In genomic region chr8:54393466-54394197, GRCm38 (mm10) we compare ENCODE assay signal across 13 mouse cellular contexts.
A peak's percentile ranks its signal among the peaks of the same experiment; 100 is the strongest.
DNase-seq lines count a peak whose midpoint lies in the region; ATAC-seq and TF ChIP-seq lines count a peak whose summit lies in the region.
"Had no signal": no experiment of that assay in that cellular context is flagged by ENCODE, and none has a peak within 500 bp of the region (broad histone marks: within the 10 kb centered on the region; RNA-seq: fewer than 3 reads in every experiment).

No protein-coding gene starts in this region.

- H3K27me3 ChIP-seq in heart, embryonic 16.5 days (ENCODE audit: control insufficient read depth, insufficient read depth, low read length): no peaks in the 10 kb centered on the region
- no peaks in the 10 kb centered on the region for H3K27me3 ChIP-seq in midbrain, postnatal 0 days (ENCODE audit: insufficient read depth, low read length)
- no peaks in the 10 kb centered on the region for H3K27me3 ChIP-seq in forebrain, embryonic 16.5 days (replicated peaks; ENCODE audit: control insufficient read depth, insufficient read depth, low read length)
- H3K27me3 ChIP-seq: forebrain, embryonic 15.5 days; limb, embryonic 15.5 days; megakaryocyte, embryonic 14.5 days had no signal

- no peak overlapping the region for H3K4me3 ChIP-seq in lung, adult 2 months (replicated peaks; ENCODE audit: extremely low read depth, low read depth, low read length)
- H3K4me3 ChIP-seq in heart, embryonic 16.5 days (ENCODE audit: low read length): no peak overlapping the region
- no peak overlapping the region for H3K4me3 ChIP-seq in midbrain, postnatal 0 days (ENCODE audit: low read depth, low read length)
- no peak overlapping the region for H3K4me3 ChIP-seq in forebrain, embryonic 16.5 days (replicated peaks; ENCODE audit: low read length)
- H3K4me3 ChIP-seq: forebrain, embryonic 15.5 days; limb, embryonic 15.5 days; megakaryocyte, embryonic 14.5 days had no signal

- 44% methylated on average over 12 of the region's 12 CpGs for WGBS in lung, adult 2 months
- WGBS in heart, embryonic 16.5 days: 31% methylated on average over 12 of the region's 12 CpGs
- WGBS in midbrain, postnatal 0 days: 93% methylated on average over 12 of the region's 12 CpGs
- WGBS in forebrain, embryonic 16.5 days: 93% methylated on average over 12 of the region's 12 CpGs

- H3K27ac ChIP-seq in heart, embryonic 16.5 days (ENCODE audit: low read length): no peak overlapping the region
- H3K27ac ChIP-seq in midbrain, postnatal 0 days (ENCODE audit: low read depth, low read length): no peak overlapping the region
- H3K27ac ChIP-seq in forebrain, embryonic 16.5 days (ENCODE audit: low read length): no peak overlapping the region
- H3K27ac ChIP-seq: forebrain, embryonic 15.5 days; limb, embryonic 15.5 days had no signal

- no peak for TF ChIP-seq POLR2A in lung, adult 2 months (IDR thresholded peaks at IDR 0.05; ENCODE audit: borderline replicate concordance, extremely low read depth, low read depth, low read length)

- peak; percentile 55 to 65 for DNase-seq in lung, adult 18-20 months
- DNase-seq in lung, adult 2 months: no peak
- peak; percentile 21 for DNase-seq in kidney, postnatal 14 days
- peak; percentile 28 to 54 for DNase-seq in lung, postnatal 4 days
- DNase-seq in left cerebral cortex, adult 11 months (ENCODE audit: low spot score): no peak
- no peak for DNase-seq in midbrain, postnatal 0 days (ENCODE audit: low spot score)
- DNase-seq: cerebellum, postnatal 36 days; gastrocnemius, postnatal 14 days had no signal

- H3K36me3 ChIP-seq in heart, embryonic 16.5 days (ENCODE audit: control insufficient read depth, insufficient read depth): no peaks in the 10 kb centered on the region
- H3K36me3 ChIP-seq in midbrain, postnatal 0 days (ENCODE audit: insufficient read depth, low read length): no peaks in the 10 kb centered on the region
- no peaks in the 10 kb centered on the region for H3K36me3 ChIP-seq in forebrain, embryonic 16.5 days (ENCODE audit: control insufficient read depth, insufficient read depth)
- H3K36me3 ChIP-seq: forebrain, embryonic 15.5 days; limb, embryonic 15.5 days had no signal

- H3K9me3 ChIP-seq in heart, embryonic 16.5 days (replicated peaks; ENCODE audit: control insufficient read depth, low read length): no peaks in the 10 kb centered on the region
- H3K9me3 ChIP-seq in midbrain, postnatal 0 days (ENCODE audit: low read length): no peaks in the 10 kb centered on the region
- no peaks in the 10 kb centered on the region for H3K9me3 ChIP-seq in forebrain, embryonic 16.5 days (ENCODE audit: control insufficient read depth, low read length)
- H3K9me3 ChIP-seq: forebrain, embryonic 15.5 days; limb, embryonic 15.5 days had no signal

- peak; percentile 84 for ATAC-seq in heart, embryonic 16.5 days (replicated peaks; ENCODE audit: extremely low read depth, insufficient read depth, low FRiP score)
- no peak for ATAC-seq in midbrain, postnatal 0 days (ENCODE audit: low FRiP score)
- no peak for ATAC-seq in forebrain, embryonic 16.5 days
- ATAC-seq: forebrain, embryonic 15.5 days had no signal

- H3K4me2 ChIP-seq in heart, embryonic 16.5 days (ENCODE audit: low read depth, low read length): peak overlapping the region; percentile 19; the same call in 1 of the 2 replicates
- no peak overlapping the region for H3K4me2 ChIP-seq in midbrain, postnatal 0 days (ENCODE audit: low read depth, low read length, poor library complexity, severe bottlenecking)
- H3K4me2 ChIP-seq in forebrain, embryonic 16.5 days (ENCODE audit: low read length): no peak overlapping the region
- H3K4me2 ChIP-seq: forebrain, embryonic 15.5 days; limb, embryonic 15.5 days had no signal

- H3K4me1 ChIP-seq in lung, adult 2 months (ENCODE audit: control insufficient read depth, insufficient read depth, low read length): peaks cover 2% of the 10 kb centered on the region; the same call in 1 of the 2 replicates
- H3K4me1 ChIP-seq in heart, embryonic 16.5 days (ENCODE audit: control insufficient read depth, insufficient read depth, low read length): peaks cover 8% of the 10 kb centered on the region
- H3K4me1 ChIP-seq in midbrain, postnatal 0 days (ENCODE audit: insufficient read depth, low read length): no peaks in the 10 kb centered on the region
- no peaks in the 10 kb centered on the region for H3K4me1 ChIP-seq in forebrain, embryonic 16.5 days (replicated peaks; ENCODE audit: control insufficient read depth, insufficient read depth, low read length)
- H3K4me1 ChIP-seq: forebrain, embryonic 15.5 days; limb, embryonic 15.5 days had no signal

- no peak for TF ChIP-seq CTCF in lung, adult 2 months (IDR thresholded peaks at IDR 0.05; ENCODE audit: insufficient read depth, low read length)
- no peak for TF ChIP-seq CTCF in midbrain, postnatal 0 days (IDR thresholded peaks at IDR 0.05)

- no peak overlapping the region for H3K9ac ChIP-seq in heart, embryonic 16.5 days (ENCODE audit: low read length)
- H3K9ac ChIP-seq in midbrain, postnatal 0 days (replicated peaks; ENCODE audit: low read length, poor library complexity, severe bottlenecking): no peak overlapping the region
- H3K9ac ChIP-seq in forebrain, embryonic 16.5 days (replicated peaks; ENCODE audit: low read depth, low read length): no peak overlapping the region
- H3K9ac ChIP-seq: forebrain, embryonic 15.5 days; limb, embryonic 15.5 days had no signal

Comparison
In these comparisons a context has a peak if more than half of its experiments do, and no peak if none do; other contexts are left out.
1. DNase-seq: peak in lung, adult 18-20 months (2 of 2), kidney, postnatal 14 days (single experiment) and lung, postnatal 4 days (2 of 2); none in lung, adult 2 months (single experiment), left cerebral cortex, adult 11 months (single experiment) and midbrain, postnatal 0 days (single experiment).